Mouse (Mus musculus): ENCODE data around the gene 4931406C07Rik. TPM values are rescaled to one million over a fixed set of nuclear protein-coding genes. Genes with fewer than 3 reads are reported as not detected.
"Not testable (repeated sequence)": the region's sequence is repeated elsewhere in the genome, so short reads cannot be mapped to it uniquely, and the experiment has no call there.

Gene 4931406C07Rik
- polyA plus RNA-seq, 1 experiment from 2014 or later = 3.0 TPM

- H3K9ac ChIP-seq = no peak overlapping the region
- H3K4me1 ChIP-seq (replicated peaks) = peaks cover 54% of the 10 kb centered on the region
- no peaks in the 10 kb centered on the region for H3K9me3 ChIP-seq (replicated peaks)
- DNase-seq (no peak), ATAC-seq (ENCODE audit: low read depth) (no peak)
- peak overlapping the region; percentile 49 for H3K4me2 ChIP-seq
- 71% methylated on average over 4 of the region's 4 CpGs for WGBS (ENCODE audit: insufficient replicate concordance)
- H3K36me3 ChIP-seq = peaks cover 66% of the 10 kb centered on the region
- H3K27me3 ChIP-seq = no peaks in the 10 kb centered on the region
- no peak overlapping the region for H3K27ac ChIP-seq
- H3K4me3 ChIP-seq (replicated peaks) = peak overlapping the region; percentile 29
Observed at GRCm38 (mm10) chr9:15309425-15309824, 3.2 kb upstream of the 4931406C07Rik start.

GRCm38 (mm10) chr9:15308254-15308653 lies 2.0 kb upstream of the 4931406C07Rik start:
- Histone ChIP-seq H3K4me2 (peak overlapping the region; percentile 50), H3K4me1 (replicated peaks) (peaks cover 55% of the 10 kb centered on the region), H3K4me3 (replicated peaks) (peak overlapping the region; percentile 91), H3K36me3 (peaks cover 54% of the 10 kb centered on the region), H3K27ac (no peak overlapping the region; the same call in 1 of the 2 replicates), H3K9me3 (replicated peaks) (no peaks in the 10 kb centered on the region), H3K27me3 (no peaks in the 10 kb centered on the region), H3K9ac (peak overlapping the region; percentile 56; the same call in 1 of the 2 replicates)
- 27% methylated on average over 2 of the region's 2 CpGs for WGBS (ENCODE audit: insufficient replicate concordance)
- DNase-seq (no peak), ATAC-seq (ENCODE audit: low read depth) (no peak)

GRCm38 (mm10) chr9:15307257-15307656 lies 1.0 kb upstream of the 4931406C07Rik start:
- no peak for DNase-seq
- Histone ChIP-seq H3K9me3 (replicated peaks) (no peaks in the 10 kb centered on the region), H3K36me3 (peaks cover 48% of the 10 kb centered on the region), H3K4me2 (peak overlapping the region; percentile 93), H3K4me1 (replicated peaks) (peaks cover 55% of the 10 kb centered on the region), H3K27me3 (no peaks in the 10 kb centered on the region), H3K4me3 (replicated peaks) (peak overlapping the region; percentile 91), H3K9ac (peak overlapping the region; percentile 96), H3K27ac (peak overlapping the region; percentile 92)
- ATAC-seq (ENCODE audit: low read depth) = no peak
- WGBS (ENCODE audit: insufficient replicate concordance) = 4% methylated on average over 6 of the region's 6 CpGs

GRCm38 (mm10) chr9:15305503-15306397 lies 498 bp downstream of the 4931406C07Rik start, which contains the start of gene Taf1d:
Gene Taf1d, plus strand, starts transcription at chr9:15306214.
- whole genome bisulfite sequencing (ENCODE audit: insufficient replicate concordance) = 9% methylated on average over 45 of the region's 45 CpGs
- DNase-seq (peak; percentile 96), ATAC-seq (ENCODE audit: low read depth) (peak; percentile 94)
- Histone ChIP-seq H3K4me1 (replicated peaks) (peaks cover 60% of the 10 kb centered on the region), H3K9me3 (replicated peaks) (no peaks in the 10 kb centered on the region), H3K4me2 (peak within 1 kb of the TSS; percentile 93), H3K27me3 (no peaks in the 10 kb centered on the region), H3K27ac (peak within 1 kb of the TSS; percentile 92), H3K4me3 (replicated peaks) (peak within 1 kb of the TSS; percentile 91), H3K36me3 (peaks cover 35% of the 10 kb centered on the region), H3K9ac (peak within 1 kb of the TSS; percentile 96)

- WGBS (ENCODE audit: insufficient replicate concordance) = 81% methylated on average over 2 of the region's 2 CpGs
- no peak overlapping the region for H3K9ac ChIP-seq
Observed at GRCm38 (mm10) chr9:15302881-15303280, 3.4 kb downstream of the 4931406C07Rik start.

GRCm38 (mm10) chr9:15302006-15302405 lies 4.2 kb downstream of the 4931406C07Rik start:
- ATAC-seq (ENCODE audit: low read depth); H3K4me3 ChIP-seq (replicated peaks); H3K27ac ChIP-seq; H3K27me3 ChIP-seq; H3K9ac ChIP-seq; H3K4me2 ChIP-seq; DNase-seq; H3K9me3 ChIP-seq (replicated peaks); H3K36me3 ChIP-seq: not testable (repeated sequence)
- H3K4me1 ChIP-seq (replicated peaks) = peaks cover 27% of the 10 kb centered on the region
- WGBS (ENCODE audit: insufficient replicate concordance) = 66% methylated on average over 6 of the region's 6 CpGs

More at GRCm38 (mm10) chr9:15302881-15303280, 3.4 kb downstream of the 4931406C07Rik start:
- Histone ChIP-seq H3K9me3 (replicated peaks) (no peaks in the 10 kb centered on the region), H3K4me2 (no peak overlapping the region), H3K4me3 (replicated peaks) (no peak overlapping the region), H3K27me3 (no peaks in the 10 kb centered on the region), H3K36me3 (peaks cover 8% of the 10 kb centered on the region), H3K27ac (no peak overlapping the region), H3K4me1 (replicated peaks) (peaks cover 36% of the 10 kb centered on the region)
- DNase-seq (no peak), ATAC-seq (ENCODE audit: low read depth) (no peak)

GRCm38 (mm10) chr9:15301399-15301798 lies 4.8 kb downstream of the 4931406C07Rik start:
- no peak for ATAC-seq (ENCODE audit: low read depth)
- peak overlapping the region; percentile 63 for H3K27ac ChIP-seq
- H3K4me1 ChIP-seq (replicated peaks) = peaks cover 23% of the 10 kb centered on the region
- H3K4me2 ChIP-seq = peak overlapping the region; percentile 13
- no peak for DNase-seq
- H3K27me3 ChIP-seq = no peaks in the 10 kb centered on the region
- 49% methylated on average over 6 of the region's 6 CpGs for WGBS (ENCODE audit: insufficient replicate concordance)
- no peak overlapping the region for H3K4me3 ChIP-seq (replicated peaks)
- H3K9me3 ChIP-seq (replicated peaks) = no peaks in the 10 kb centered on the region
- H3K36me3 ChIP-seq = no peaks in the 10 kb centered on the region
- no peak overlapping the region for H3K9ac ChIP-seq

GRCm38 (mm10) chr9:15300056-15300455 lies 6.2 kb downstream of the 4931406C07Rik start:
- 64% methylated on average over 5 of the region's 5 CpGs for WGBS (ENCODE audit: insufficient replicate concordance)
- no peak for ATAC-seq (ENCODE audit: low read depth)
- no peak for DNase-seq

GRCm38 (mm10) chr9:15298451-15298850 lies 7.8 kb downstream of the 4931406C07Rik start:
- ATAC-seq (ENCODE audit: low read depth) (no peak), DNase-seq (no peak)
- WGBS (ENCODE audit: insufficient replicate concordance) = 33% methylated on average over 2 of the region's 2 CpGs
- H3K9ac ChIP-seq = no peak overlapping the region
- no peaks in the 10 kb centered on the region for H3K9me3 ChIP-seq (replicated peaks)
- peaks cover 8% of the 10 kb centered on the region; the same call in 1 of the 2 replicates for H3K4me1 ChIP-seq (replicated peaks)
- no peak overlapping the region for H3K4me3 ChIP-seq (replicated peaks)
- H3K27ac ChIP-seq = no peak overlapping the region
- no peak overlapping the region for H3K4me2 ChIP-seq
- H3K27me3 ChIP-seq = no peaks in the 10 kb centered on the region
- H3K36me3 ChIP-seq = no peaks in the 10 kb centered on the region

More at GRCm38 (mm10) chr9:15300056-15300455, 6.2 kb downstream of the 4931406C07Rik start:
- H3K4me3 ChIP-seq (replicated peaks) = no peak overlapping the region
- no peaks in the 10 kb centered on the region for H3K9me3 ChIP-seq (replicated peaks)
- no peaks in the 10 kb centered on the region for H3K36me3 ChIP-seq
- H3K4me1 ChIP-seq (replicated peaks) = peaks cover 15% of the 10 kb centered on the region
- H3K9ac ChIP-seq = no peak overlapping the region
- no peak overlapping the region for H3K4me2 ChIP-seq
- no peak overlapping the region for H3K27ac ChIP-seq
- H3K27me3 ChIP-seq = no peaks in the 10 kb centered on the region

GRCm38 (mm10) chr9:15297112-15297511 lies 9.1 kb downstream of the 4931406C07Rik start:
- Histone ChIP-seq H3K36me3 (0 out of 2 replicates have a peak, but pooled peaks cover 2% of the 10 kb centered on the region), H3K4me2 (no peak overlapping the region), H3K4me1 (replicated peaks) (peaks cover 8% of the 10 kb centered on the region; the same call in 1 of the 2 replicates), H3K27ac (no peak overlapping the region), H3K27me3 (no peaks in the 10 kb centered on the region), H3K9me3 (replicated peaks) (no peaks in the 10 kb centered on the region), H3K4me3 (replicated peaks) (no peak overlapping the region), H3K9ac (no peak overlapping the region)
- 75% methylated on average over 7 of the region's 7 CpGs for WGBS (ENCODE audit: insufficient replicate concordance)
- no peak for ATAC-seq (ENCODE audit: low read depth)
- no peak for DNase-seq

GRCm38 (mm10) chr9:15289251-15289650 lies 17.0 kb downstream of the 4931406C07Rik start:
- H3K27me3 ChIP-seq = no peaks in the 10 kb centered on the region
- DNase-seq (peak; percentile 62), ATAC-seq (ENCODE audit: low read depth) (peak; percentile 82)
- H3K9ac ChIP-seq = no peak overlapping the region
- H3K36me3 ChIP-seq = 0 out of 2 replicates have a peak, but pooled peaks cover 2% of the 10 kb centered on the region
- H3K27ac ChIP-seq = peak overlapping the region; percentile 59
- 15% methylated on average over 6 of the region's 6 CpGs for WGBS (ENCODE audit: insufficient replicate concordance)
- H3K4me2 ChIP-seq = peak overlapping the region; percentile 19; the same call in 1 of the 2 replicates
- H3K9me3 ChIP-seq (replicated peaks) = no peaks in the 10 kb centered on the region
- H3K4me3 ChIP-seq (replicated peaks) = no peak overlapping the region
- peaks cover 32% of the 10 kb centered on the region for H3K4me1 ChIP-seq (replicated peaks)
